Mouse (Mus musculus) MEL (cell line): ENCODE results near the gene Enpp6. TPM values are rescaled to one million over a fixed set of nuclear protein-coding genes. Genes with fewer than 3 reads are reported as not detected.

Source experiments
- DNase-seq: peaks from one replicate; pipeline ENCODE4 v3.0.0; 2011; ENCODE audit warnings: low read depth, low spot score
- H3K27ac ChIP-seq: 2 replicates; pipeline ENCODE4 v1.5.1; 2012; ENCODE audit warnings: low read depth, mild to moderate bottlenecking, control low read depth, low read length, moderate library complexity; ENCODE audit not compliant: control insufficient read depth
- H3K27me3 ChIP-seq, 2 experiments: fragments of 150-350 bp in 1 of 2; sonication (generic) in 1 of 2; 2 replicates each; pipeline ENCODE4 v1.6.1; 2012; ENCODE audit warnings: low read length in 2 of 2, mild to moderate bottlenecking in 2 of 2, improper control_type of control experiment in 1 of 2, moderate library complexity in 1 of 2; ENCODE audit not compliant: insufficient read depth in 2 of 2, control insufficient read depth in 1 of 2
- H3K36me3 ChIP-seq, 2 experiments: 2 replicates each; pipeline ENCODE4 v1.6.1; 2012 to 2014; ENCODE audit warnings: low read length in 2 of 2, improper control_type of control experiment in 1 of 2, inconsistent platforms in 1 of 2, mild to moderate bottlenecking in 1 of 2; ENCODE audit not compliant: insufficient read depth in 2 of 2, control insufficient read depth in 1 of 2
- H3K4me1 ChIP-seq, 2 experiments: fragments of 150-350 bp in 1 of 2; sonication (generic) in 1 of 2; 2 replicates each; pipeline ENCODE4 v1.6.1; 2012; ENCODE audit warnings: low read length in 2 of 2, improper control_type of control experiment in 1 of 2, mild to moderate bottlenecking in 1 of 2; ENCODE audit not compliant: insufficient read depth in 2 of 2, control insufficient read depth in 1 of 2
- H3K4me3 ChIP-seq, 2 experiments: fragments of 150-350 bp in 1 of 2; sonication (generic) in 1 of 2; 2 replicates each; pipeline ENCODE4 v1.5.1; 2012; ENCODE audit warnings: low read depth in 2 of 2, low read length in 2 of 2, mild to moderate bottlenecking in 2 of 2, moderate library complexity in 2 of 2, control low read depth in 1 of 2, improper control_type of control experiment in 1 of 2; ENCODE audit not compliant: control insufficient read depth in 1 of 2, insufficient read depth in 1 of 2
- H3K79me2 ChIP-seq: 2 replicates; pipeline ENCODE4 v1.6.1; 2012; ENCODE audit warnings: mild to moderate bottlenecking, low read length, moderate library complexity; ENCODE audit not compliant: control insufficient read depth, poor library complexity, insufficient read depth
- H3K9ac ChIP-seq: 2 replicates; pipeline ENCODE4 v1.6.1; 2012; ENCODE audit warnings: low read depth, mild to moderate bottlenecking, control low read depth, low read length, moderate library complexity; ENCODE audit not compliant: control insufficient read depth, poor library complexity, severe bottlenecking
- H3K9me3 ChIP-seq: fragments of 150-350 bp; sonication (generic); replicated peaks from 2 replicates; pipeline ENCODE4 v1.6.1; 2012; ENCODE audit warnings: mild to moderate bottlenecking, low read length, improper control_type of control experiment, moderate library complexity; ENCODE audit not compliant: insufficient read depth
- CHD1 ChIP-seq: IDR thresholded peaks from 2 replicates; pipeline ENCODE4 v1.6.1; 2012; ENCODE audit warnings: low read depth, mild to moderate bottlenecking, inconsistent platforms, low read length, improper control_type of control experiment
- CHD2 ChIP-seq: IDR thresholded peaks from 2 replicates; pipeline ENCODE4 v1.6.1; 2011; ENCODE audit warnings: low read length, improper control_type of control experiment
- CTCF ChIP-seq, 3 experiments: IDR thresholded peaks in 2 of 3; conservative IDR thresholded peaks in 1 of 3; 2 replicates each; pipeline ENCODE4 v1.5.1; 2011 to 2012; ENCODE audit warnings: low read length in 3 of 3, low read depth in 2 of 3, mild to moderate bottlenecking in 2 of 3, improper control_type of control experiment in 1 of 3, inconsistent platforms in 1 of 3, mixed read lengths in 1 of 3, moderate library complexity in 1 of 3; ENCODE audit not compliant: control insufficient read depth in 1 of 3, insufficient read depth in 1 of 3, poor library complexity in 1 of 3, severe bottlenecking in 1 of 3
- E2F4 ChIP-seq: IDR thresholded peaks from 2 replicates; pipeline ENCODE4 v1.6.1; 2011; ENCODE audit warnings: low read depth, low read length, improper control_type of control experiment, borderline replicate concordance
- ELF1 ChIP-seq: IDR thresholded peaks from 2 replicates; pipeline ENCODE4 v1.6.1; 2014; ENCODE audit warnings: low read depth, mild to moderate bottlenecking, inconsistent platforms, low read length, improper control_type of control experiment, moderate library complexity
- ETS1 ChIP-seq: IDR thresholded peaks from 2 replicates; pipeline ENCODE4 v1.6.1; 2012; ENCODE audit warnings: low read depth, mild to moderate bottlenecking, inconsistent platforms, low read length, improper control_type of control experiment, moderate library complexity
- GATA1 ChIP-seq: IDR thresholded peaks from 2 replicates; pipeline ENCODE4 v1.6.1; 2011; ENCODE audit warnings: low read depth, low read length, improper control_type of control experiment
- HCFC1 ChIP-seq: IDR thresholded peaks from 2 replicates; pipeline ENCODE4 v1.6.1; 2012; ENCODE audit warnings: low read depth, mild to moderate bottlenecking, inconsistent platforms, low read length, improper control_type of control experiment, moderate library complexity
- MAFK ChIP-seq: IDR thresholded peaks from 2 replicates; pipeline ENCODE4 v1.6.1; 2011; ENCODE audit warnings: low read depth, mild to moderate bottlenecking, low read length, improper control_type of control experiment, borderline replicate concordance
- MAX ChIP-seq: IDR thresholded peaks from 2 replicates; pipeline ENCODE4 v1.6.1; 2011; ENCODE audit warnings: low read length, improper control_type of control experiment
- MEF2A ChIP-seq: IDR thresholded peaks from 2 replicates; pipeline ENCODE4 v1.6.1; 2014; ENCODE audit warnings: low read depth, mild to moderate bottlenecking, inconsistent platforms, low read length, improper control_type of control experiment; ENCODE audit not compliant: poor library complexity, insufficient replicate concordance, severe bottlenecking; ENCODE audit errors: extremely low read depth
- MXI1 ChIP-seq: IDR thresholded peaks from 2 replicates; pipeline ENCODE4 v1.6.1; 2011; ENCODE audit warnings: mild to moderate bottlenecking, low read depth, low read length, improper control_type of control experiment
- MYB ChIP-seq: IDR thresholded peaks from 2 replicates; pipeline ENCODE4 v1.6.1; 2011; ENCODE audit warnings: mild to moderate bottlenecking, low read depth, low read length, improper control_type of control experiment
- MYC ChIP-seq: IDR thresholded peaks from 2 replicates; pipeline ENCODE4 v1.6.1; 2011; ENCODE audit warnings: low read depth, mild to moderate bottlenecking, low read length, improper control_type of control experiment, moderate library complexity
- NELFE ChIP-seq: IDR thresholded peaks from 2 replicates; pipeline ENCODE4 v1.6.1; 2011; ENCODE audit warnings: low read depth, low read length, improper control_type of control experiment
- NRF1 ChIP-seq: IDR thresholded peaks from 2 replicates; pipeline ENCODE4 v1.6.1; 2014; ENCODE audit warnings: low read depth, mild to moderate bottlenecking, inconsistent platforms, low read length, improper control_type of control experiment, moderate library complexity; ENCODE audit not compliant: poor library complexity, insufficient read depth, severe bottlenecking
- POLR2A ChIP-seq, 2 experiments: IDR thresholded peaks; 2 replicates each; pipeline ENCODE4 v1.6.1; 2011 to 2012; ENCODE audit warnings: low read length in 2 of 2, mild to moderate bottlenecking in 2 of 2, control low read depth in 1 of 2, improper control_type of control experiment in 1 of 2, low read depth in 1 of 2, moderate library complexity in 1 of 2; ENCODE audit not compliant: control insufficient read depth in 1 of 2, insufficient read depth in 1 of 2, poor library complexity in 1 of 2
- POLR2AphosphoS2 ChIP-seq: IDR thresholded peaks from 2 replicates; pipeline ENCODE4 v1.6.1; 2011; ENCODE audit warnings: low read length, improper control_type of control experiment
- POLR2AphosphoS5 ChIP-seq: IDR thresholded peaks from 2 replicates; pipeline ENCODE4 v1.6.1; 2012; ENCODE audit warnings: low read depth, borderline replicate concordance, mild to moderate bottlenecking, inconsistent platforms, low read length, moderate library complexity, mixed read lengths
- RAD21 ChIP-seq: IDR thresholded peaks from 2 replicates; pipeline ENCODE4 v1.6.1; 2011; ENCODE audit warnings: mild to moderate bottlenecking, low read depth, low read length, improper control_type of control experiment
- SIN3A ChIP-seq: IDR thresholded peaks from 2 replicates; pipeline ENCODE4 v1.6.1; 2012; ENCODE audit warnings: low read length, improper control_type of control experiment, inconsistent platforms
- SMC3 ChIP-seq: IDR thresholded peaks from 2 replicates; pipeline ENCODE4 v1.6.1; 2011; ENCODE audit warnings: low read depth, low read length, improper control_type of control experiment
- TCF12 ChIP-seq: IDR thresholded peaks from 2 replicates; pipeline ENCODE4 v1.6.1; 2014; ENCODE audit warnings: low read depth, mild to moderate bottlenecking, inconsistent platforms, low read length, improper control_type of control experiment, moderate library complexity
- UBTF ChIP-seq: IDR thresholded peaks from 2 replicates; pipeline ENCODE4 v1.6.1; 2012; ENCODE audit warnings: low read depth, mild to moderate bottlenecking, inconsistent platforms, low read length, improper control_type of control experiment, moderate library complexity, borderline replicate concordance; ENCODE audit not compliant: insufficient read depth
- ZC3H11A ChIP-seq: IDR thresholded peaks from 2 replicates; pipeline ENCODE4 v1.6.1; 2012; ENCODE audit warnings: low read depth, mild to moderate bottlenecking, inconsistent platforms, low read length, improper control_type of control experiment
- ZMIZ1 ChIP-seq: IDR thresholded peaks from 2 replicates; pipeline ENCODE4 v1.6.1; 2012; ENCODE audit warnings: low read depth, mild to moderate bottlenecking, inconsistent platforms, low read length, improper control_type of control experiment, moderate library complexity
- ZNF384 ChIP-seq: IDR thresholded peaks from 2 replicates; pipeline ENCODE4 v1.6.1; 2012; ENCODE audit warnings: low read depth, mild to moderate bottlenecking, inconsistent platforms, low read length, improper control_type of control experiment
- polyA plus RNA-seq, 2 experiments: library from polyadenylated mRNA; stranded (reverse) in 1 of 2; unstranded in 1 of 2; fragments of >175 nt in 1 of 2; fragments of >200 nt in 1 of 2; gene quantifications; 2 replicates each; pipeline versions ENCODE4 v1.2.1 to v1.2.4; 2012; ENCODE audit warnings: low replicate concordance in 2 of 2, low read depth in 1 of 2; ENCODE audit not compliant: insufficient read length in 2 of 2, insufficient read depth in 1 of 2, missing spikeins in 1 of 2
- total RNA-seq: library from RNA; depleted of rRNA; stranded (reverse); fragments of 300-350 nt; gene quantifications from 2 replicates; pipeline ENCODE4 v1.2.3, GENCODE M21; 2012

Gene Enpp6
- total and polyA plus RNA-seq, 3 experiments, result not detected

GRCm38 (mm10) chr8:47052643-47053042 is 66.0 kb downstream of the Enpp6 start:
- no peak for TF ChIP-seq ZC3H11A
- TF ChIP-seq MXI1, result no peak
- no peak for TF ChIP-seq MYB
- no peak for TF ChIP-seq CHD1
- no peak for TF ChIP-seq POLR2AphosphoS5
- TF ChIP-seq POLR2A (IDR thresholded peaks at IDR 0.05; ENCODE audit: control insufficient read depth in 1 of 2, insufficient read depth in 1 of 2, low read depth in 1 of 2, low read length in 2 of 2, poor library complexity in 1 of 2), result no peak
- TF ChIP-seq CHD2, result no peak
- no peak for TF ChIP-seq SMC3
- TF ChIP-seq RAD21, result no peak
- TF ChIP-seq MEF2A, result no peak
- TF ChIP-seq CTCF (IDR thresholded peaks at IDR 0.05 in 2 of 3, conservative IDR thresholded peaks at IDR 0.05 in 1 of 3; ENCODE audit: control insufficient read depth in 1 of 3, insufficient read depth in 1 of 3, low read depth in 2 of 3, low read length in 3 of 3, poor library complexity in 1 of 3, severe bottlenecking in 1 of 3), result no peak
- no peak for TF ChIP-seq NELFE
- TF ChIP-seq HCFC1, result no peak
- no peak for TF ChIP-seq ETS1
- TF ChIP-seq ELF1, result no peak
- TF ChIP-seq MAFK, result no peak
- TF ChIP-seq TCF12, result no peak
- no peak for TF ChIP-seq UBTF
- Histone ChIP-seq H3K9me3 (no peaks in the 10 kb centered on the region), H3K36me3 (no peaks in the 10 kb centered on the region)

GRCm38 (mm10) chr8:47056086-47056485 is 69.4 kb downstream of the Enpp6 start:
- H3K9ac ChIP-seq, result no peak overlapping the region
- TF ChIP-seq NRF1 (no peak), POLR2AphosphoS5 (no peak), SMC3 (no peak), POLR2AphosphoS2 (no peak), E2F4 (no peak), MYC (no peak), GATA1 (no peak), CHD1 (no peak), ZNF384 (no peak), SIN3A (no peak), ZMIZ1 (no peak), MEF2A (no peak), NELFE (no peak), ELF1 (no peak), MAX (no peak)
- TF ChIP-seq, all 39 proteins: peak for 0
- no peak overlapping the region for H3K27ac ChIP-seq
- H3K27me3 ChIP-seq, result no peaks in the 10 kb centered on the region; a peak in 1 of 4 replicates
- no peaks in the 10 kb centered on the region for H3K4me1 ChIP-seq
- no peak overlapping the region for H3K4me3 ChIP-seq
- no peaks in the 10 kb centered on the region for H3K36me3 ChIP-seq
- H3K9me3 ChIP-seq, result no peaks in the 10 kb centered on the region
- H3K79me2 ChIP-seq, result no peaks in the 10 kb centered on the region
- DNase-seq, result no peak

More at GRCm38 (mm10) chr8:47052643-47053042, 66.0 kb downstream of the Enpp6 start:
- Histone ChIP-seq H3K27ac (no peak overlapping the region), H3K9ac (no peak overlapping the region), H3K27me3 (no peaks in the 10 kb centered on the region; a peak in 1 of 4 replicates), H3K79me2 (no peaks in the 10 kb centered on the region), H3K4me1 (no peaks in the 10 kb centered on the region), H3K4me3 (no peak overlapping the region)
- no peak for DNase-seq
